Mouse (Mus musculus) hindbrain, embryonic 10.5 days (tissue): ENCODE results near the gene Scn10a. TPM values are rescaled to one million over a fixed set of nuclear protein-coding genes. Genes with fewer than 3 reads are reported as not detected.

ENCODE experiments used
- DNase-seq: peaks from one replicate; pipeline ENCODE4 v3.0.0-alpha.2; 2017; ENCODE audit warnings: low spot score
- H3K27ac ChIP-seq: fragments of 300-500 bp; sonication (generic); 2 replicates; pipeline ENCODE4 v1.5.1; 2016; ENCODE audit warnings: mild to moderate bottlenecking, moderate library complexity
- H3K27me3 ChIP-seq: fragments of 300-500 bp; sonication (generic); 2 replicates; pipeline ENCODE4 v1.6.1; 2016; ENCODE audit warnings: mild to moderate bottlenecking; ENCODE audit not compliant: poor library complexity, insufficient read depth, severe bottlenecking
- H3K36me3 ChIP-seq: fragments of 300-500 bp; sonication (generic); 2 replicates; pipeline ENCODE4 v1.6.1; 2016; ENCODE audit warnings: mild to moderate bottlenecking, moderate library complexity
- H3K4me1 ChIP-seq: fragments of 300-500 bp; sonication (generic); replicated peaks from 2 replicates; pipeline ENCODE4 v1.6.1; 2016; ENCODE audit warnings: mild to moderate bottlenecking
- H3K4me3 ChIP-seq: fragments of 300-500 bp; sonication (generic); 2 replicates; pipeline ENCODE4 v1.5.1; 2016; ENCODE audit warnings: mild to moderate bottlenecking, moderate library complexity
- H3K9me3 ChIP-seq: fragments of 300-500 bp; sonication (generic); 2 replicates; pipeline ENCODE4 v1.6.1; 2016; ENCODE audit warnings: mild to moderate bottlenecking, moderate library complexity
- WGBS: fragments of 180-500 bp; shearing (Covaris S2); methylation state at CpG from one replicate; pipeline ENCODE4 v1.1.7; 2016; 5-methylcytosine and 5-hydroxymethylcytosine counted together
- polyA plus RNA-seq: library from polyadenylated mRNA; unstranded; fragments of >200 nt; fragmentation: Nextera tagmentation; extraction: Ambion mirVana; gene quantifications from 2 replicates; pipeline ENCODE4 v1.2.1, GENCODE M21; 2016

The Scn10a gene
- polyA plus RNA-seq, 1 experiment from 2014 or later: 0.14 TPM

GRCm38 (mm10) chr9:119580668-119581067, 138.5 kb downstream of the Scn10a start:
- Histone ChIP-seq H3K4me3 (no peak overlapping the region), H3K27me3 (peaks cover 93% of the 10 kb centered on the region), H3K27ac (no peak overlapping the region), H3K4me1 (peaks cover 21% of the 10 kb centered on the region), H3K9me3 (no peaks in the 10 kb centered on the region), H3K36me3 (no peaks in the 10 kb centered on the region)
- 1% methylated on average over 6 of the region's 6 CpGs for WGBS
- peak; percentile 83 for DNase-seq

GRCm38 (mm10) chr9:119580187-119580586, 138.9 kb downstream of the Scn10a start:
- DNase-seq: no peak
- no peaks in the 10 kb centered on the region for H3K9me3 ChIP-seq
- peaks cover 23% of the 10 kb centered on the region for H3K4me1 ChIP-seq
- H3K36me3 ChIP-seq: no peaks in the 10 kb centered on the region
- WGBS: 91% methylated on average over 17 of the region's 17 CpGs
- peaks cover 96% of the 10 kb centered on the region for H3K27me3 ChIP-seq
- H3K27ac ChIP-seq: no peak overlapping the region
- H3K4me3 ChIP-seq: no peak overlapping the region

GRCm38 (mm10) chr9:119578636-119579438, 140.3 kb downstream of the Scn10a start, which contains the start of gene Scn5a:
Gene Scn5a (minus strand): TSS chr9:119579016.
- peaks cover 23% of the 10 kb centered on the region for H3K4me1 ChIP-seq

GRCm38 (mm10) chr9:119578311-119578635, 140.8 kb downstream of the Scn10a start:
- Histone ChIP-seq H3K4me3 (peak overlapping the region; percentile 68), H3K4me1 (peaks cover 23% of the 10 kb centered on the region), H3K27ac (peak overlapping the region; percentile 77), H3K9me3 (no peaks in the 10 kb centered on the region), H3K36me3 (no peaks in the 10 kb centered on the region), H3K27me3 (peaks cover 98% of the 10 kb centered on the region)
- DNase-seq: no peak
- WGBS: under 1% methylated on average over 24 of the region's 24 CpGs

More at GRCm38 (mm10) chr9:119578636-119579438, 140.3 kb downstream of the Scn10a start, which contains the start of gene Scn5a:
- H3K9me3 ChIP-seq: no peaks in the 10 kb centered on the region
- WGBS: 1% methylated on average over 99 of the region's 99 CpGs
- DNase-seq: peak; percentile 31
- H3K27ac ChIP-seq: peak within 1 kb of the TSS; percentile 77
- peak within 1 kb of the TSS; percentile 68 for H3K4me3 ChIP-seq
- H3K27me3 ChIP-seq: peaks cover 98% of the 10 kb centered on the region
- no peaks in the 10 kb centered on the region for H3K36me3 ChIP-seq

GRCm38 (mm10) chr9:119576977-119577376, 142.1 kb downstream of the Scn10a start:
- H3K36me3 ChIP-seq: no peaks in the 10 kb centered on the region
- H3K4me3 ChIP-seq: no peak overlapping the region
- H3K27me3 ChIP-seq: peaks cover 100% of the 10 kb centered on the region
- H3K9me3 ChIP-seq: no peaks in the 10 kb centered on the region
- 73% methylated on average over 2 of the region's 2 CpGs for WGBS
- peaks cover 32% of the 10 kb centered on the region for H3K4me1 ChIP-seq
- H3K27ac ChIP-seq: no peak overlapping the region
- no peak for DNase-seq

- H3K27ac ChIP-seq: no peak overlapping the region
- H3K4me3 ChIP-seq: no peak overlapping the region
- H3K4me1 ChIP-seq: peaks cover 44% of the 10 kb centered on the region
- H3K36me3 ChIP-seq: no peaks in the 10 kb centered on the region
- DNase-seq: no peak
- H3K9me3 ChIP-seq: no peaks in the 10 kb centered on the region
- 53% methylated on average over 9 of the region's 9 CpGs for WGBS
- H3K27me3 ChIP-seq: peaks cover 100% of the 10 kb centered on the region
Observed at GRCm38 (mm10) chr9:119575732-119576131, 143.4 kb downstream of the Scn10a start.

GRCm38 (mm10) chr9:119574366-119574765, 144.8 kb downstream of the Scn10a start:
- no peak overlapping the region for H3K27ac ChIP-seq
- H3K36me3 ChIP-seq: no peaks in the 10 kb centered on the region
- no peak for DNase-seq
- no peaks in the 10 kb centered on the region for H3K9me3 ChIP-seq
- H3K4me3 ChIP-seq: no peak overlapping the region
- H3K27me3 ChIP-seq: peaks cover 100% of the 10 kb centered on the region
- H3K4me1 ChIP-seq: peaks cover 51% of the 10 kb centered on the region
- WGBS: 76% methylated on average over 7 of the region's 7 CpGs

GRCm38 (mm10) chr9:119573009-119573408, 146.1 kb downstream of the Scn10a start:
- H3K9me3 ChIP-seq: no peaks in the 10 kb centered on the region
- no peak for DNase-seq
- 47% methylated on average over 14 of the region's 14 CpGs for WGBS
- no peaks in the 10 kb centered on the region for H3K36me3 ChIP-seq
- H3K27me3 ChIP-seq: peaks cover 100% of the 10 kb centered on the region
- peaks cover 38% of the 10 kb centered on the region for H3K4me1 ChIP-seq
- no peak overlapping the region for H3K4me3 ChIP-seq
- H3K27ac ChIP-seq: no peak overlapping the region

- no peaks in the 10 kb centered on the region for H3K36me3 ChIP-seq
- 1% methylated on average over 15 of the region's 15 CpGs for WGBS
- H3K4me3 ChIP-seq: peak overlapping the region; percentile 30
- no peak overlapping the region for H3K27ac ChIP-seq
- H3K27me3 ChIP-seq: peaks cover 100% of the 10 kb centered on the region
- no peaks in the 10 kb centered on the region for H3K9me3 ChIP-seq
- peaks cover 42% of the 10 kb centered on the region for H3K4me1 ChIP-seq
- peak; percentile 54 for DNase-seq
Observed at GRCm38 (mm10) chr9:119571411-119571888, 147.7 kb downstream of the Scn10a start.

- 13% methylated on average over 9 of the region's 9 CpGs for WGBS
Observed at GRCm38 (mm10) chr9:119570652-119571051, 148.5 kb downstream of the Scn10a start.

GRCm38 (mm10) chr9:119568732-119569131, 150.4 kb downstream of the Scn10a start:
- no peaks in the 10 kb centered on the region for H3K9me3 ChIP-seq
- peaks cover 44% of the 10 kb centered on the region for H3K4me1 ChIP-seq
- 84% methylated on average over 8 of the region's 8 CpGs for WGBS
- no peak overlapping the region for H3K4me3 ChIP-seq
- no peaks in the 10 kb centered on the region for H3K36me3 ChIP-seq
- no peak overlapping the region for H3K27ac ChIP-seq
- no peak for DNase-seq
- peaks cover 100% of the 10 kb centered on the region for H3K27me3 ChIP-seq

More at GRCm38 (mm10) chr9:119570652-119571051, 148.5 kb downstream of the Scn10a start:
- Histone ChIP-seq H3K9me3 (no peaks in the 10 kb centered on the region), H3K4me3 (no peak overlapping the region), H3K27ac (no peak overlapping the region), H3K4me1 (peaks cover 44% of the 10 kb centered on the region), H3K36me3 (no peaks in the 10 kb centered on the region), H3K27me3 (peaks cover 100% of the 10 kb centered on the region)
- no peak for DNase-seq

- Histone ChIP-seq H3K4me1 (peaks cover 47% of the 10 kb centered on the region), H3K27me3 (peaks cover 100% of the 10 kb centered on the region), H3K9me3 (no peaks in the 10 kb centered on the region), H3K27ac (no peak overlapping the region), H3K4me3 (no peak overlapping the region), H3K36me3 (no peaks in the 10 kb centered on the region)
- WGBS: 79% methylated on average over 5 of the region's 5 CpGs
- no peak for DNase-seq
Observed at GRCm38 (mm10) chr9:119567800-119568199, 151.3 kb downstream of the Scn10a start.

- Histone ChIP-seq H3K36me3 (no peaks in the 10 kb centered on the region), H3K9me3 (no peaks in the 10 kb centered on the region), H3K4me3 (no peak overlapping the region), H3K27ac (no peak overlapping the region; the same call in 1 of the 2 replicates), H3K4me1 (peaks cover 46% of the 10 kb centered on the region), H3K27me3 (peaks cover 100% of the 10 kb centered on the region)
- DNase-seq: no peak
- WGBS: 3% methylated on average over 10 of the region's 10 CpGs
Observed at GRCm38 (mm10) chr9:119566214-119566613, 152.9 kb downstream of the Scn10a start.
